ENCODE assay signal across 12 mouse cellular contexts in genomic region chr4:94343331-94343730, GRCm38 (mm10).
"Had no signal": no experiment of that assay in that cellular context is flagged by ENCODE, and none has a peak within 500 bp of the region (broad histone marks: within the 10 kb centered on the region; RNA-seq: fewer than 3 reads in every experiment).

No protein-coding gene starts in this region.

- DNase-seq: kidney, adult 8-10 months; kidney, postnatal 25 days; left cerebral cortex, postnatal 4 days; lung, adult 18-20 months; retina, postnatal 1 day; right cerebral cortex, postnatal 14 days; thymus, postnatal 4 days had no signal

- H3K27me3 ChIP-seq: limb, embryonic 13.5 days; midbrain, embryonic 12.5 days; neural tube, embryonic 13.5 days had no signal

- H3K4me1 ChIP-seq: limb, embryonic 13.5 days; midbrain, embryonic 12.5 days; neural tube, embryonic 13.5 days had no signal

- H3K9ac ChIP-seq: limb, embryonic 13.5 days; liver, embryonic 14.5 days; midbrain, embryonic 12.5 days; neural tube, embryonic 13.5 days had no signal

- ATAC-seq: midbrain, embryonic 16.5 days had no signal

- H3K4me2 ChIP-seq: limb, embryonic 13.5 days; midbrain, embryonic 12.5 days; neural tube, embryonic 13.5 days had no signal

- H3K9me3 ChIP-seq: limb, embryonic 13.5 days; midbrain, embryonic 12.5 days; neural tube, embryonic 13.5 days had no signal

- H3K36me3 ChIP-seq: limb, embryonic 13.5 days; midbrain, embryonic 12.5 days; neural tube, embryonic 13.5 days had no signal

- H3K27ac ChIP-seq: limb, embryonic 13.5 days; liver, embryonic 14.5 days; midbrain, embryonic 12.5 days; neural tube, embryonic 13.5 days had no signal

- H3K4me3 ChIP-seq: limb, embryonic 13.5 days; midbrain, embryonic 12.5 days; neural tube, embryonic 13.5 days had no signal
